Mouse (Mus musculus): ENCODE measurements around the gene Phf21b.

- TF ChIP-seq CTCF (IDR thresholded peaks at IDR 0.05; ENCODE audit: insufficient read depth, low read depth, low read length) (no peak), POLR2A (IDR thresholded peaks at IDR 0.05; ENCODE audit: insufficient read depth, low read depth, low read length) (no peak)
These were observed 62.2 kb downstream of the Phf21b start for GRCm38 (mm10) chr15:84793649-84794048.

Data from olfactory bulb, adult 2 months (tissue).